Mouse (Mus musculus) intestine, postnatal 0 days (tissue): ENCODE measurements around the gene Slc8a2. TPM values are rescaled to one million over a fixed set of nuclear protein-coding genes. Genes with fewer than 3 reads are reported as not detected.

ENCODE experiments used
- ATAC-seq: fragments of 200-750 bp; cut with Nextera tagmentation; 2 replicates; pipeline ENCODE4 v1.8.0; 2017; ENCODE audit warnings: mild to moderate bottlenecking, moderate TSS enrichment, moderate library complexity
- H3K27ac ChIP-seq: fragments of 300-500 bp; sonication (generic); 2 replicates; pipeline ENCODE4 v1.5.1; 2014; ENCODE audit warnings: mild to moderate bottlenecking, low read depth, low read length, moderate library complexity
- H3K27me3 ChIP-seq: fragments of 300-500 bp; sonication (generic); replicated peaks from 2 replicates; pipeline ENCODE4 v1.6.1; 2014; ENCODE audit warnings: low read length, mixed read lengths; ENCODE audit not compliant: control insufficient read depth, insufficient read depth
- H3K36me3 ChIP-seq: fragments of 300-500 bp; sonication (generic); 2 replicates; pipeline ENCODE4 v1.6.1; 2014; ENCODE audit warnings: mild to moderate bottlenecking, moderate library complexity; ENCODE audit not compliant: control insufficient read depth, insufficient read depth
- H3K4me1 ChIP-seq: fragments of 300-500 bp; sonication (generic); replicated peaks from 2 replicates; pipeline ENCODE4 v1.6.1; 2014; ENCODE audit warnings: antibody characterized with exemption, low read length, mixed read lengths; ENCODE audit not compliant: control insufficient read depth, insufficient read depth
- H3K4me2 ChIP-seq: fragments of 300-500 bp; sonication (generic); replicated peaks from 2 replicates; pipeline ENCODE4 v1.6.1; 2014; ENCODE audit warnings: low read depth, mild to moderate bottlenecking, moderate library complexity
- H3K4me3 ChIP-seq: fragments of 300-500 bp; sonication (generic); 2 replicates; pipeline ENCODE4 v1.5.1; 2014; ENCODE audit warnings: low read depth, low read length
- H3K9ac ChIP-seq: fragments of 300-500 bp; sonication (generic); 2 replicates; pipeline ENCODE4 v1.6.1; 2014; ENCODE audit warnings: mild to moderate bottlenecking, low read depth, low read length
- H3K9me3 ChIP-seq: fragments of 300-500 bp; sonication (generic); 2 replicates; pipeline ENCODE4 v1.6.1; 2016; ENCODE audit warnings: mixed run types; ENCODE audit not compliant: control insufficient read depth
- CTCF ChIP-seq: sonication (generic); IDR thresholded peaks from 2 replicates; pipeline ENCODE4 v1.5.1; 2016; ENCODE audit warnings: low read depth, mild to moderate bottlenecking, control low read depth, antibody characterized with exemption, moderate library complexity
- whole genome bisulfite sequencing: fragments of 180-500 bp; shearing (Covaris S2); extraction: QIAGEN DNeasy Blood & Tissue Kit; methylation state at CpG from one replicate; pipeline ENCODE4 v1.1.7; 2014; 5-methylcytosine and 5-hydroxymethylcytosine counted together
- polyA plus RNA-seq: library from polyadenylated mRNA; unstranded; fragments of >200 nt; fragmentation: Nextera tagmentation; extraction: Ambion mirVana; gene quantifications from 2 replicates; pipeline ENCODE4 v1.2.1, GENCODE M21; 2015

The Slc8a2 gene
- polyA plus RNA-seq, 1 experiment from 2014 or later: 0.08 TPM

- Histone ChIP-seq H3K4me2 (0 out of 2 replicates have a peak overlapping the region, but pooled peaks have one; percentile 10), H3K4me1 (no peaks in the 10 kb centered on the region), H3K4me3 (no peak overlapping the region; the same call in 1 of the 2 replicates), H3K27ac (no peak overlapping the region), H3K9me3 (no peaks in the 10 kb centered on the region), H3K9ac (no peak overlapping the region), H3K27me3 (peaks cover 13% of the 10 kb centered on the region; the same call in 1 of the 2 replicates), H3K36me3 (no peaks in the 10 kb centered on the region)
- TF ChIP-seq CTCF: no peak
- 11% methylated on average over 39 of the region's 39 CpGs for WGBS
- no peak for ATAC-seq
Observed at GRCm38 (mm10) chr7:16158735-16159134, 29.1 kb downstream of the Slc8a2 start.

GRCm38 (mm10) chr7:16160702-16161101 is 31.1 kb downstream of the Slc8a2 start:
- H3K4me2 ChIP-seq: no peak overlapping the region
- H3K4me1 ChIP-seq: no peaks in the 10 kb centered on the region
- H3K27me3 ChIP-seq: peaks cover 13% of the 10 kb centered on the region; the same call in 1 of the 2 replicates
- no peaks in the 10 kb centered on the region for H3K9me3 ChIP-seq
- H3K4me3 ChIP-seq: no peak overlapping the region
- ATAC-seq: no peak
- no peaks in the 10 kb centered on the region for H3K36me3 ChIP-seq
- H3K27ac ChIP-seq: no peak overlapping the region
- no peak overlapping the region for H3K9ac ChIP-seq
- TF ChIP-seq CTCF: no peak
- 58% methylated on average over 3 of the region's 3 CpGs for WGBS

GRCm38 (mm10) chr7:16161302-16161701 is 31.7 kb downstream of the Slc8a2 start:
- TF ChIP-seq CTCF: no peak
- no peaks in the 10 kb centered on the region for H3K36me3 ChIP-seq
- no peaks in the 10 kb centered on the region for H3K4me1 ChIP-seq
- no peak overlapping the region for H3K4me2 ChIP-seq
- no peak overlapping the region for H3K9ac ChIP-seq
- no peaks in the 10 kb centered on the region for H3K9me3 ChIP-seq
- 87% methylated on average over 9 of the region's 9 CpGs for WGBS
- ATAC-seq: no peak
- H3K27ac ChIP-seq: no peak overlapping the region
- peaks cover 13% of the 10 kb centered on the region; the same call in 1 of the 2 replicates for H3K27me3 ChIP-seq
- H3K4me3 ChIP-seq: no peak overlapping the region

- WGBS: 69% methylated on average over 7 of the region's 7 CpGs
- Histone ChIP-seq H3K27me3 (peaks cover 13% of the 10 kb centered on the region; the same call in 1 of the 2 replicates), H3K27ac (no peak overlapping the region), H3K9me3 (no peaks in the 10 kb centered on the region), H3K36me3 (no peaks in the 10 kb centered on the region), H3K4me1 (no peaks in the 10 kb centered on the region), H3K4me3 (no peak overlapping the region), H3K4me2 (no peak overlapping the region), H3K9ac (no peak overlapping the region)
- no peak for TF ChIP-seq CTCF
- ATAC-seq: no peak
Observed at GRCm38 (mm10) chr7:16162036-16162435, 32.4 kb downstream of the Slc8a2 start.

GRCm38 (mm10) chr7:16172141-16172581 is 42.5 kb downstream of the Slc8a2 start:
- Histone ChIP-seq H3K27me3 (no peaks in the 10 kb centered on the region), H3K36me3 (no peaks in the 10 kb centered on the region), H3K9ac (no peak overlapping the region), H3K4me1 (no peaks in the 10 kb centered on the region), H3K4me3 (no peak overlapping the region), H3K4me2 (no peak overlapping the region), H3K9me3 (peaks cover 7% of the 10 kb centered on the region; the same call in 1 of the 2 replicates), H3K27ac (no peak overlapping the region)
- 71% methylated on average over 1 of the region's 1 CpGs for WGBS
- ATAC-seq: no peak
- no peak for TF ChIP-seq CTCF

GRCm38 (mm10) chr7:16172586-16173140 is 43.0 kb downstream of the Slc8a2 start:
- H3K27me3 ChIP-seq: no peaks in the 10 kb centered on the region
- 40% methylated on average over 1 of the region's 1 CpGs for WGBS
- no peaks in the 10 kb centered on the region for H3K36me3 ChIP-seq
- no peak for TF ChIP-seq CTCF
- no peak overlapping the region for H3K9ac ChIP-seq
- H3K4me1 ChIP-seq: no peaks in the 10 kb centered on the region
- no peak for ATAC-seq
- H3K4me2 ChIP-seq: no peak overlapping the region
- H3K9me3 ChIP-seq: peaks cover 5% of the 10 kb centered on the region; the same call in 1 of the 2 replicates
- H3K4me3 ChIP-seq: no peak overlapping the region
- H3K27ac ChIP-seq: no peak overlapping the region
